Mouse (Mus musculus) v-Abl transformed pro-B cells (cell line): ENCODE measurements around the gene Atp6ap1l.

Source experiments
- in situ Hi-C, 2 experiments: fragments of 400-800 bp; cut with MboI; formaldehyde crosslinking; loops; one replicate each; pipeline ENCODE4 v1.15.1; 2025; ENCODE audit not compliant: unreplicated experiment in 2 of 2

Gene Atp6ap1l

DNA sequence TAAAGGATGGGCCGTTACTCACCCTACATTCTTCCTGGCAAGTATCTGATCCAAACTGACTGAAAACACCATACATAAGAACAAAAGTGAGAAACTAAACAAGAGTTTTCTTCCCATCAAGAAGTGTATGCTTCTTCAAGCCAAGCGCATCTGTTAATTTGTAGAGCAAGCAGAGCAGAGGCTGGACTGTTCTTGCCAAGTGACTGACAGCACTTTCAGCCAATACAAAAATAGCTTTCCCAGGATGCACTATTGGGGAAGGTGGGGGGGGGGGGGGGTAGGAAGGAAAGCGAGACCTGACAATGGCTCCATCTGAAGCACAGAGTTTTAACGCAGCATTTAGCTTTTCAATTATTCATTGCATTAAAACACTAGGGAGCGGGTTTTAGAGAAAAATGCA lies at the start of gene Atp6ap1l:
Atp6ap1l (minus strand) TSS at position 180 of the 400 bp plus-strand sequence.
- in situ Hi-C loops = no loop called here

DNA sequence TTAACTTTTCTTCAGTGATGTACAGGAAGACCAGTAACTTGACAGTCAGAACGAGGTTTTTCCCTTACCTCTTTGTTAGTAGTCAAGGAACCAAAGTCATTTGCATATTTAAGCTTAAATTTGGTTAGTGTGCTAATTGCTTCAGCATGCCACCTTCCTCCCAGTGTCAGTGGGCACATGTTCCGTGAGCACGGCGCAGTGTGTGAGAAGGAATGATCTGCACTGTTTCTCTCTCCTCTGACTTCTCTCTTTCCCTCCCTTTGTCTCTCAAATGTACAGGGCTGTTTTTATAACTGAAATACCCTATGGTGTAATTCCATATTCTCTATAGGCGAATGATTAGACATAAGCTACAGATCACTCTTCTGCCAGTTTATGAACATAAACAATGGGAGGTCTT lies 34.4 kb upstream of the Atp6ap1l start:
- in situ Hi-C loops = loop anchor here (5.0 to 25.0 kb wide), 3 partner anchors 918 to 1548 kb away; partner anchors contain the start of gene Fam151b (in 2 of the 2)

DNA sequence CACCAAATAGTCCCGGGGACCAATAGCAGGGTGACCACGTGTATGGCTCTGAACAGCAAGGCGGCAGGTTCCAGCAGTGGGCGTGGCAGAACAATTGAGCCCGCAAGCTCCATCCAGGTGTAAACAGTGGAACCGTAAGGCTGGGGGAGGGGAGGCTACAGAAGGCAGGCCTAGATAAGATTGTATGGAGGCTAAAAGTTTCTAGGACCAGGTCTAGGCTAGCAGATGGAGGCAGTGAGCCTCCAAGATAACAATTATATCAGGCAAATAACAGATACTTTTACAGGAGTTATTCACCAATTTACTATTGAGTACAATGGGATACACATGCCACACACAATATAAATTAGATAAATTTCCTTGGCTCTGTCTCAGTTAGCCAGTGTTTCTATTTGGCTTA lies 34.0 kb upstream of the Atp6ap1l start:
- in situ Hi-C loops = loop anchor here (5.0 to 25.0 kb wide), 3 partner anchors 918 to 1548 kb away; partner anchors contain the start of gene Fam151b (in 2 of the 2)

DNA sequence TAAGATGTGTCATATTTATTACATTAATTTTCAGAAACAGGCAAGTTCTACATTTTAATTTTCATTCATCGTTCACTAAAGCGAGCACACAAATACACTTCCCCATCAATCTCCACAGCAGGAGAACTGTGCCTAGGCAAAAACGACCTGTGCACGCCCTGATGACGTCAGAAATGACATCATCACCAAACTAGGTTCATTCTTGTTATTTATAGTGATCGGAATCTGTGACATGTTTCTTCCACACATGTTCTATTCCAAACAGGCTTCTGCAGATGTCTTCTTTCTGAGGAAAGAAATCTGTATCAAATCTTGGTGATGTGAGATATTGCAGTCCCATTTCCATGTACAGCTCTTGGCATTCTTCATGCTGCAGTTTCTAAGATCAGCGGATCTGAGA lies 30.7 kb upstream of the Atp6ap1l start:
- in situ Hi-C loops = loop anchor here (5.0 to 25.0 kb wide), 3 partner anchors 921 to 1551 kb away; partner anchors contain the start of gene Fam151b (in 2 of the 2)

DNA sequence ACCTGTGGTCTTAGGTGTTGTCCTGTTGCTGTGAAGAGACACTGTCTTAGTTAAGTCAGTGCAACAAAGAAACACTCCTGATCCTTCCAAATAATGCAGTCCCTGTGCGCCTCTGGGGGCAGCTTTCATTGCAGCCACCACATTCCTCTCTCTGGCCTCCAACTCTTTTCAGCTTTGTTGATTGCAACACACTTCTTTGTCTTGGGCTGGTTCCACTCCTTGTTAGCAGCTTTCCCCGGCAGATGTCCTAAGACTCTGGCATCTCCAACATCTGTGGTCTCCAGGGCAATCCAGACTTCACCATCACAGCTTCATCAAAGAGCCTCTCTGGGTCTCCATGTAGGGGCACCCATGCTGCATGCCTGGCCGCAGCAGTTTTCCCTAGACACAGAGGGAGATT lies 28.1 kb upstream of the Atp6ap1l start:
- in situ Hi-C loops = loop anchor here (5.0 to 25.0 kb wide), 3 partner anchors 924 to 1554 kb away; partner anchors contain the start of gene Fam151b (in 2 of the 2)

DNA sequence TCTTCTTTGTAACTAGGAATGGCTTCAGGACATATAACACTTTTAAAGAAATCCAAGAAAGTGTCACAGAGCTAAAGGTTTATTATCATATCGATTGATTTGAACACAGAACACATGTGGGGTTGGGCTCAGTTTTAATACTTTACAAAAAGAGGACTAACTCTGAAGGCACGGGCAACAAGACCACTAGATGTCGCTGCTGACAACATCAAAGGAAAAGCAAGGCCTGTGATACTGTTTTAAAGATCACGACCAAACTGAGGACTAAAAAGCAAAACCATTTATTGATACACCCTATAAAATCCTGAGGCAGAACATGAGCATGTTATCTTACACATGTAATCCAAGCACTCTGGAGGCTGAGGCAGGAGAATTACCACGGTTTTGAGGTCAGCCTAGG lies 24.7 kb upstream of the Atp6ap1l start:
- in situ Hi-C loops = loop anchor here (5.0 to 25.0 kb wide), 6 partner anchors 875 to 1557 kb away; partner anchors contain the start of genes Fam151b (in 2 of the 2) and Zcchc9 (in 2 of the 2)

DNA sequence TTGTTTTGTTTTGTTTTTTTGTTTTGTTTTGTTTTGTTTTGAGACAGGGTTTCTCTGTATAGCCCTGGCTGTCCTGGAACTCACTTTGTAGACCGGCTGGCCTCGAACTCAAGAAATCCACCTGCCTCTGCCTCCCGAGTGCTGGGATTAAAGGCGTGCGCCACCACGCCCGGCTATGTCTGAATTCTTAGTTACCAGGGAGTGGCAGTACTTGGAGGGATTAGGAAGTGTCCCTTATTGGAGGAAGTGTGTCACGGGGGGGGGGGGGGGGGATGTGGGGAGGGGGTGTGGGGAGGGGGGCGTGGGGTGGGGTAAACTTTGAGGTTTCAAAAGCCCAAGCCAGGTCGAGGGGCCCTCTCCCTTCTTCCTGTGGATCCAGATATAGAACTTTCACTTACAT lies 23.1 kb upstream of the Atp6ap1l start:
- in situ Hi-C loops = loop anchor here (5.0 to 25.0 kb wide), 5 partner anchors 877 to 1559 kb away; partner anchors contain the start of genes Fam151b (in 2 of the 2) and Zcchc9 (in 2 of the 2)

DNA sequence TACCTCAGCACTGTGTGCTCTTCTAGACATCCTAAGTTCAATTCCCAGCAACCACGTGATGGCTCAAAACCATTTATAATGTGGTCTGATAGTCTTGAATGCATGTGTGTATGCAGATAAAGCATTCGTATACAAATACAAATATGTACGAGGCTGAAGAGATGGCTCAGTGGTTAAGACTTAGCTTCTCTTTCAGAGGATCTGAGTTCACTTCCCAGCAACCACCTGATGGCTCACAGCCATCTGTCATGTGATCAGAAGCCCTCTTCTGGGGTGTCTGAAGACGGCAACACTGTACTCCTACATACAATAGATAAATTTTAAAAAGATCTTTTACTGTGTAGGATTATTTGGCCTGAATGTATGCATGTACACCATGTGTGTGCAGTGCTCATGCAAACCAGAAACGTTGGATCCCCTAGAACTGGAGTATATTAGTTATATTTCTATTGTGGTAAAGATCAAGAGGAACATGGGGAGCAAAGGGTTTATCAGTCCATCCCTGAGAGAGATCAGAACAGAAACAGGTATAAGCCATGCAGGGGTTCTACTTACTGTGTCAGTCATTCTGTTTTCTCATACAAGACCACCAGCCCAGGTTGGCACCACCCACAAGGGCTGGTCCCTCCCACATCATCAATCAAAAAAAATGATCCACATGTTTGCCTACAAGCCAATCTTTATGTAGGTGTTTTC lies 21.9 kb upstream of the Atp6ap1l start:
- in situ Hi-C loops = loop anchor here (5.0 to 25.0 kb wide), 5 partner anchors 878 to 1560 kb away; partner anchors contain the start of genes Fam151b (in 2 of the 2) and Zcchc9 (in 2 of the 2)

DNA sequence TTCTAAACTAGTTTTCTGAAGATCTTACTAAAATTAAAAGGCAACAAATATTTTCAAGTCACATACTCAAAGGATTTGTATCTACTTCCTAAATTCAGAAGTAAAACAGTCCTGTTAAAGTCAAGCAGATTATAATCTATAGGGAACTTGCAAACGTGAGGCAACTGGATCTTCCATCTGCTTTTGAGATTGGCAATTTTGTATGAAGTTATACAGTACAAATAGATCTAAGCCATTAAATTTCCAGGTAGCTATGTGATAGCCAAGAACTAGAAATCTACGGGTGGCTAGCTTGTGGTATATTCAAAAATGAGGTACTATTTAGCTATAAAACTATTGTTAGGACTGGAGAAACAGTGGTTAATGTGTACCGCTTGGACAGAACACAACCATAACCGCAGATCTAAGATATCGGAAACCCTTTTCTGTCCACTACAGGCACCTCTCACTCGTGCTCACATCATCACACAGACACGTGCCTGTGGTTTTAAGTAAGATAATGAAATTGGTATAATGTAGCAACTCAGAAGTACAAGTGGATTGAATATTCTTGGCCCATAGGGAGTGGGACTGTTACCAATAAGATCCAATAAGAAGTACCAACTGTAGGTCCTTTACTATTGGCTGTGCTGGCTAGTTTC lies 21.1 kb upstream of the Atp6ap1l start:
- in situ Hi-C loops = loop anchor here (5.0 to 25.0 kb wide), 5 partner anchors 879 to 1561 kb away; partner anchors contain the start of genes Fam151b (in 2 of the 2) and Zcchc9 (in 2 of the 2)

DNA sequence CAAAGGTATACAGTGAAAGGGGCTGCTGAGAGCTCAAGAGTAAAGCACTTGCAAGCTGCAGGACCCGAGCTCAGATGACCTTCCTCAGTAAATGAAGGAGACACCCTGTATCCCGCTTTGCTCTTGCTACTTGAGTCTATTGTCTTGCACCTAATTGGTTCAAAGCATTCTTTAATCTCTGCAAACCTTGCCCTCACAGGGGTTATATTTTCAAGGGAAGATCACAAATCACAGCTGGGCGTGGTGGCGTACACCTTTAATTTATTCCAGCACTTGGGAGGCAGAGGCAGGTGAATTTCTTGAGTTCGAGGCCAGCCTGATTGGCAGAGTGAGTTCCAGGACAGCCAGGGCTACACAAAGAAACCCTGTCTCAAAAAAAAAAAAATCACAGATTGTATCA lies 20.0 kb upstream of the Atp6ap1l start:
- in situ Hi-C loops = loop anchor here (5.0 to 25.0 kb wide), 5 partner anchors 880 to 1562 kb away; partner anchors contain the start of genes Fam151b (in 2 of the 2) and Zcchc9 (in 2 of the 2)

DNA sequence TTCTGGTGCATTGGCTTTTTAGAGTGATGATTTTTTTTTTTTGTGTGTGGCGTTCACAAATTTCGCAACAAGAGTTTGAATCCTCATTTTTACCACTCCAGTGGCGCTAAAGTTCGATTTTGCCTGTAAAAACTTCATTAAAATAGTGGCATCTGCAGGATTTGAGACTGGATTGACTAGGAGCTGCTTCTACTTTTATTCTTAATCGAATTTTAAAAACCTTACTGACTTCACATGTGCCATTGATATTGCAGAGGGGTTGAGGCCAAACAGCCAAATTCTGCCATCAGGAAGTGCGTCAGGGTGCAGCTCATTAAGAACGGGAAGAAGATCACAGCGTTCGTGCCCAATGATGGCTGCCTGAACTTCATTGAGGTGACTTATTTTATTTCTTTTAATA lies 18.9 kb upstream of the Atp6ap1l start:
- in situ Hi-C loops = loop anchor here (10.0 kb wide), 2 partner anchors 881 to 1411 kb away; partner anchors contain the start of gene Zcchc9 (in 1 of the 2)

DNA sequence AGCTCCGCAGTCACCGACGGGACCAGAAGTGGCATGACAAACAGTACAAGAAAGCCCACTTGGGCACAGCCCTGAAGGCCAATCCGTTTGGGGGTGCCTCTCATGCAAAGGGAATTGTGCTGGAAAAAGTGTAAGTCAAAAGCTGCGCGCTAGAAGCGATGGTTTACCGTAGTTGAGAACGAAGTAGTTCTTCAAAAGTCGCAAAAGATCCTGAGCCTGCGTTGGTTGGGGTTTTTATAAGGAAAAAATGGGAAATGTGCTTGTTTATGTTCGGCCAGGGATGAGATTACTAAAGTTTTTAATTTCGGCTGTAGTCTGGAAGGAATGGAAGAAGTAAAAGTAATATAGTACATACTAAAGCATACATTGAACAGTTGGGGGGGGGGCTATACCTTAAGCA lies 18.5 kb upstream of the Atp6ap1l start:
- in situ Hi-C loops = loop anchor here (10.0 kb wide), 2 partner anchors 881 to 1411 kb away; partner anchors contain the start of gene Zcchc9 (in 1 of the 2)

DNA sequence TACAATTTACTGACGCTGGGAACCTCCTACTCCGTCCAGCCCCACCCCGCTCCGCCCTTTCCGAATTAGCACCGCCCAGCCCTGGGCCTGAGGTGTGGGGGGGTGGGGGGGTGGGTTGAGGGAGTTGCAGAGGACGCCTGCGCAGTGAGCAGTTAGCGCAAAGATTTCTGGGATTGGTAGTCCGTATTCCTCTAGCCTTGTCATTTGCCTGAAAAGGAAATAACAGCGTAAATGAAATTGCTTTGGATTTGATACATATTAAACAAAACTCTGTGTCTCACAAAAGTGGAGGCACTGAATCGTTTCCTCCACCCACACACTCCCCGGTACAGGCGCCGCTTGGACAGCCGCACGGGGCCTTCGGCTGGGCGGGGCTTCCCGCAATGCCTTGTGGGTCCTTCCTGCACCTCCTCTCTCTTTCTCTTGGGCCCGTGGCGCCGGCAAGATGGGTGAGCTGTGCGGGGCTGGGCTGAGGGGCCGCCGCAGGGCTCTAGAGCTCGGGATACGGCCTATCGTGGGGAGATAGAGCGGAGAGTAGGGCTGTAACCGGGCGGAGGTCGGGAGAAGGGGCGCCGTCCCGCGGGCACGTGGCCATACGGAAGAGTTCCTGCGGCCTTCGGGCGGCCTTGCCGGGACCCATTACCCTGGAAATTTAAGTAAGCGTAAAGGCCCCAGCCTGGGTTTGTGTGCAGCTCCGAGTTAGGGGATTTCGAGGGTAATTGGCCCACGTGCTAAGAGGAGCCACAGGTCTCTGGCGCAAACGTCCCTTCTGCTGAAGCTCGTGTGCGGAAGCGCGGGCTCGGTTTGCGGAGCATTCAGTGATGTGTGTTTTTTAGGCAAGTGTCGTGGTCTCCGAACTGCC lies 17.8 kb upstream of the Atp6ap1l start, which contains the start of gene Rps23:
Rps23 (plus strand) TSS at position 208 of the 862 bp plus-strand sequence.
- in situ Hi-C loops = loop anchor here (10.0 kb wide), 2 partner anchors 882 to 1412 kb away; partner anchors contain the start of gene Zcchc9 (in 1 of the 2)

DNA sequence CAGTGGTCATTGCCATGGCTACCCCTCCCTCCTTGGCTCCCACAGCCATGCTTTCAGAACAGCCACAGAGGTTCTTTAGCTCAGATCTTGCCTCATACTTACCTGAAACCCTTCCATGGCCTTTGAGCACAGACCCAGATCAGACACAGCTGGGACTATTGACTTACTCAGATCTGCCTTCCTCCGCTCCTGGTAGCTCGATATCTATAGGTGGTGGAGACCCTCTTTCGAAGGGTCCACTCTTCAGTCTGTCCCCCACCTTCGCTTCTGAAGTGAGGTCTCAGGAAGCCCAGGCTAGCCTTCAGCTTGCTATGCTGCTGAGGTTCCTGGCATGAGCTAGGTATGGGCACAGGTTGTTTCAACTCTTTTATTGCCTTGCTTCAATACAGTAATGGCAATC lies 9.6 kb upstream of the Atp6ap1l start:
- in situ Hi-C loops = no loop called here

DNA sequence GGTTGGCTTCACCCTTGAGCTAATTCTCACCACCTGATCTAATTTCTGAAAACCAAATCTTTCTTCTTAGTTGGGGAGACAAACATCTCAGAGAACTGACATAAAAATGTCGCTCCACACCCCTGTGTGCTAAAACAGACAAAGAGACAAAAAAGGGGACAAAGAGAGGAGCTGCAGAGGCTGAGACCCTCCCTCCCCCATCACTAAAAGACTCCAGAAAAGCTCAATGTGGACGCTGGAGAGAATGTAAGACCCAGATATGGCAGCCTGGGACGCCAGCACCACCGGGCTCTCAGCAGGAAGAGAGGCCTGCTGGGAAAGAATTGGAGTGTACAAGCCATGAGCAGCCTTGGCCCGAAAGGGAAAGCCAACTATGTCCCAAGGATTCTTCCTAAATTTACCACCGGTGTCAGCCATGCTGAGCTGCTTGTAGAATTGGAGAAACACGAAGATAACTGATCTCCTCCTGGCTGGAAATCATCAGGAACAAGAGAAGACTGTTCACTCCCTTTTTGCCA lies 8.6 kb upstream of the Atp6ap1l start:
- in situ Hi-C loops = no loop called here

DNA sequence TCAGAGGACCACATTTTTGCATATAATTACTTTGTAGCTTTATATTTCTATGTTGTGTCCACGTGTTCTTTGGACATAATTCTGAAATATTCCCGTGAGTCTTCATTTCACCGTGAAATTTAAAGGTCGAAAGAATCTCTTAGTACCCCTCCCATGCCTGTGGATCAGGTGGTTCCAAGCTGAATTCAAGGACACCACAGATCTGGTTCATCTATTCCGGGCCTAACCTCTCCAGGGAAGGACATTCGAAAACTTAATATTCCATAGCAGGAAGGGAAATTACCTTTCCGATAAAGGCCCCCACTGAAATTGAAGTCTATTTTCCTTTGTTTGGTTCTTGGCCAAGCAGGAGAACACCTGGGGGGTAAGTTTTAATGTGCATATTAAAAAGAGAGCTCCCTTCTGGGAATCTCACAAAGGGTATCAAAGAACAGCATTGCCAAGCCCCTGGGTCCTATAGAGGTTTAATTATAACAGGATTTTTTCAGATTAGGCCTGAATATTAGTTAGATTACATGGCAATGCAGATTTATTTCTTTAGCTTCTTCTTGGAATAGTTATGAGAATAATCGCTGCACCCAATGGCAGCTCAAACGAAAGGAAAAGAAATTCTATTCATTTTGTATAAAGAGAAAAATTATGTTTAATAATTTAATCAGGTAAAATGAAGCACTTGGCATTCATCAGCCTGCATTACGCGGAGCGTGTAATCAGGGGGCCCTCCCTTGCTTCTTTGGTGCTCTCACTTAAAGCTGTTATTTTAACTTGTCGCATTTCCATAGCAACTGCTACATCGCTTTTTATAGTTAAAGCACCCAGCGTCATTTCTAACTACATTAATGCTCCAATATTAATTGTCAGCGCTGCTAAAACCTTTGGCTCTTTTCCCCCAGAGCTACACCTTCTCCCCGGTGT lies 7.9 kb upstream of the Atp6ap1l start:
- in situ Hi-C loops = no loop called here

DNA sequence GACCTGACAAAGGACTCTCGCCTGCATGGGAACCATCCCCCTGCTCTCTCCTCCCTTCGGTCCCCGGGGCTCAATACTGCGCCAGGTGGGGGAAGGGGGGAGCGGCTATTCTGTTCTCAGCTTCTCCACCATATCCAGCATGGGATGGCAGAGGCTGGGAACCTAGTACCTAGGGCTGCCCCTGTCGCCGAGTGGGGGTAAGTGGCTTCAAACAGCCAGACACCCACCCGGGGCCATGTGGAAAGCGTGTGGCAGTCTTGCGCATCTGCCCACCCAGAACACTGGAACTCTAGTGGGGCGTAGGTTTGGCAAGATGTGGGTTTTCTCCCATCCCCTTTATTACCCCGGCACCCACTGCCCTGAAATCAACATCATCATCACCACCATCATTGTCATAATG lies 2.2 kb upstream of the Atp6ap1l start:
- in situ Hi-C loops = no loop called here

DNA sequence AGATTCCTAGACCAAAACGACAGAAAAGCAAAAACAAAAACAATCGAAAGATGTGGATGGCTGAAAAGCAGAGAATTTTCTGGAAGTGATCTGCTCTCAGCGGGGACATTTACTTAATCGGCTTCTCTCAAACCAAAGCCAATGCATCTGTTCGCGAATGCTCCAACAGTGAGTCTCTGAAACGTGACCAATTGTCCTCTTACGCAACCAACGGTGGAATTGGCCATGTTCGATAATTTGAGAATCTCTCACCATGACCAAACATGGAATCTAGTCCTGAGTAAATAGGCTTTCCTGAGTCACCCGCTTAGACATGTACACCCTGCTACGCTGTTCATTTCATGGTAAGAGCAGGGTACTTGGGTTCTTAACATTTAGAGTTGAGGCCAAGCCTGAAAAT lies 8.3 kb downstream of the Atp6ap1l start:
- in situ Hi-C loops = no loop called here

DNA sequence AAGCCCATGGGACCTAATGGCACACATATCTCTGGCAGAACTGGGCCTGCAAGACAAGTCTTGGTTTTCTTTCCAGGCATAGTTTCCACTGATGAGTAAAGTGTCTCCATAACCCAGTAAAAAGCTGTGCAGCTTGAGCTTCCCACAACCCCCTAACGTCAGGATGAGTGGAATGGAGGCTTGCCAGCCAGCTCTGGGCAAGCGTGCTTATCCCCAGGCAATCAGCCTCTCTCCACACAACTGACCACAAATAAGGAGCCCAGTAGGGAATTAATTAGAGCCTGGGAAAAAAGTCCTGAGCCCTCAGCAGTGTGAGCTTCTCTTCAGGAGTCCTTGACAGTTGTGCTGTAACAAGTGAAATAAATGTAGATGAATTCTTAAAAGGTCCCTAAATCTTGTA lies 9.1 kb downstream of the Atp6ap1l start:
- in situ Hi-C loops = no loop called here
